Mouse (Mus musculus) thymus, postnatal 14 days (tissue): ENCODE measurements around the gene Polr1a.

ENCODE experiments used
- DNase-seq: peaks from one replicate; pipeline ENCODE4 v3.0.0; 2021

Gene Polr1a

GRCm38 (mm10) chr6:72001220-72001777, 92.4 kb downstream of the Polr1a start:
- no peak for DNase-seq

DNA sequence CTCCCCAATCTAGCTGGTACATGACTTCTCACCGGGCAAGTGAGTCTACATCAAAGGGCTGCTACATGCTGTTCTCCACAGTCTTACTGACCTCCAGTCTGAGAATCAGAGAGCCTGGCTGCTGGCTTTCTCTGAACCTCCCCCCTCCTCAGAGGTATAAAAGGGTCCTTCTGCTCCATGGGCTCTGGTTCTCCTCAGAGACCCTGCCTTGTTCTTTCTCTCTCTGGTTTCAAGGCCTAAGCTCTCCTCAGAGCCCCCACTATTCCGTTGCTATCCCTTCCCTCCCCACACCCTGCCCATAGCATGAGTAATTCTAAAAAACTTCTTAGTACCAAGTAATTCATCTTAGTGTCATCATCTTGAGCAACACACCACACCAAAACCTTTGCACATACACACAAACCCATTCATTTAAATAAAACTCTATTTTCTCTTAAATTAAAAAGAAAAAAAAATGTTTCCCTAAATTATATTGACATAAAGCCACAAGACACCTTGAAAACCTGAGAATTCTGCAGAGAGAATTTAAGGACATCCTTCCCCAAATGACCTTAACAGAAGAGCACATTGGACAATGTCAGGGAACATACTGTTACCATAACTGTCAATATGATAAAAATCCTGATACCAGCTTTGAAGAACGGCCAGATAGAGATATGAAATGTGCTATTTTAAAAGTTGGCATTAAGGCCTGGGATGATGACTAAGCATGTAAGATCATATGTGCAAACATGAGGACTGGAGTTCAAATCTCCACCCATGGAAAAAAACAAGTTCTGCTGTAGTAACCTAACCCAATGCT, 98.8 kb downstream of the Polr1a start:
- DNase-seq, result no peak

GRCm38 (mm10) chr6:72008213-72008655, 99.4 kb downstream of the Polr1a start:
- no peak for DNase-seq

GRCm38 (mm10) chr6:72009454-72009853, 100.6 kb downstream of the Polr1a start:
- DNase-seq, result no peak

DNA sequence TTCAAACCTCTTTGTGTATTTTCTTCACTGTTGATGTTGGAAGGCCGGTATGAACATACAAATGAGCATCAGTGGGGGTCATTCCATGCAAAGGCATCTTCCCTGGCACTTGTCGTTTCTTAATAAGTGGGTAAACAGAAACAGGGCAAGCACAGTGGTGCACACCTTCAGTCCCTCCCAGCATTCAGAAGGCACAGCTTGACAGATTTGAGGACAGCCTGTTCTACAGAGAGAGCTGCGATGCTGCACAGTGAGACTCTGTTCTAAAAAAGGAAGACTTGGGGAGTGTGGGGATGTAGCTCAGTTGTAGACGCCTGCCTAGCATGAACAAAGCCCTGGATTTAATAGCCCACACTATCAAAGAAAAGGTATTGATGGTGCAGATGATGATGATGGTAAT, 105.2 kb downstream of the Polr1a start:
- no peak for DNase-seq

GRCm38 (mm10) chr6:72018052-72018451, 109.2 kb downstream of the Polr1a start:
- DNase-seq, result no peak

DNA sequence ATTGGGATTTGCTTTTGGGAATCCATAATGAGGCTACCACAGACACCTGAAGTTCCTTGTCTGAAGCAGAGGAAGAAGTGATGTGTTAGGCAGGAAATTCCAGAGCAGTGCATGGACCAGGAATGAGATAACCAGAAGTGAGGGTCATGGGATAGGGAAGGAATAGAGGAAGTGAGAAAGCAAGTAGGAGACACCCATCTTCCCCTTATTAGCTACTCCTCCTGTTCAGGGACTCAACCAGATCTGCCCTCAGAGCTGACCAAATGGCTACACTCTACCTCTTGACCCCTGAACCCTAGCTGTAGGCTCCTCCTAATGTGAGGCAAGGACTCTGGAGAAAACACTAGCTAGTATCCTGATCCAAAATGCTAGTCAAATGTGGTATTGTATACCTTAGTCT, 116.6 kb downstream of the Polr1a start:
- DNase-seq, result no peak

DNA sequence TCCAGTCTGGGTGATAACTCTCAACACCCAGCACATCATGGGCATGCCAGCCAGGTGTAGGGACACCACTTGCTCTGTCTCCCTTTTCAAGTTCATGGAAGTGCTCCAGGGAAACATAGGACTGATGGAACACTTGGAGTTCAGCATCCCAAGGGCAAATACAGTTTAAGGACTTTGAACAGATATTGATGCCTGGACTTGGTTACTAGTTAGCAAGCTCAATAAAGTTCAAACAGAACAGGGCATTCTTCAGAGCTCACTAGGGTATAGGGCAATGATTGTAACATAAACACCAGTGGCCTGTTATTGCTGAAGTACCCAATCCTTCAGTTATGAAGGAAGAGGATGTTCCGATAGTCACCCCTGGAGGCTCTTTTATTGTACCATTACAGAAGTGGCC, 119.2 kb downstream of the Polr1a start:
- DNase-seq, result no peak

DNA sequence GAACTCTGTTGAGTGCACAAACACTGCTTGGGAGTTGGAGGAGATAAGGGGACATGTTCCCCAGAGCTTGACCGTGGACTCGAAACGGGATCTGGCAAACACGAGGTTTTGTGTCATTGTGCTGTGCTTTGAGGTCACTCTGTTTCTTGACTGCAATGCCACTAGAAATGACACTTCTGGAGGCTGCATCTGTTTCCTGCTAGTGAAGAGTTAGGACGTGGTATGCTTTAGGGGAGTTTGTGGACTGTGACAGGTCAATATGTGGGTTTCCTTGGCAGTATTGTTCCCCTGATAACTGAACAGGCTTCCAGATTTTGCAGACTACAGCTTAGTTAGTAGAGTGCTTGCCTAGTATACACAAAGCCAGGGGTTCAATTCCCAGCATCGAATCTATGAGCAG, 120.8 kb downstream of the Polr1a start:
- no peak for DNase-seq
